Mouse (Mus musculus) forebrain, embryonic 11.5 days (tissue): Measurements from ENCODE around the gene Gap43. TPM values are rescaled to one million over a fixed set of nuclear protein-coding genes. Genes with fewer than 3 reads are reported as not detected.

Experiments used
- ATAC-seq: fragments of 200-750 bp; cut with Nextera tagmentation; replicated peaks from 2 replicates; pipeline ENCODE4 v1.8.0; 2017; ENCODE audit warnings: moderate TSS enrichment; ENCODE audit not compliant: low FRiP score
- DNase-seq: peaks from one replicate; pipeline ENCODE4 v3.0.0-alpha.2; 2017; ENCODE audit warnings: low spot score
- H3K27ac ChIP-seq: fragments of 300-500 bp; sonication (generic); 2 replicates; pipeline ENCODE4 v1.5.1; 2014; ENCODE audit warnings: low read depth, low read length
- H3K27me3 ChIP-seq: fragments of 300-500 bp; sonication (generic); 2 replicates; pipeline ENCODE4 v1.6.1; 2014; ENCODE audit warnings: mild to moderate bottlenecking, low read length, mixed read lengths; ENCODE audit not compliant: control insufficient read depth, insufficient read depth
- H3K36me3 ChIP-seq: fragments of 300-500 bp; sonication (generic); 2 replicates; pipeline ENCODE4 v1.6.1; 2014; ENCODE audit warnings: mild to moderate bottlenecking, low read length, moderate library complexity, mixed read lengths; ENCODE audit not compliant: control insufficient read depth, insufficient read depth
- H3K4me1 ChIP-seq: fragments of 300-500 bp; sonication (generic); replicated peaks from 2 replicates; pipeline ENCODE4 v1.6.1; 2014; ENCODE audit warnings: low read length, mixed read lengths; ENCODE audit not compliant: control insufficient read depth, insufficient read depth
- H3K4me2 ChIP-seq: fragments of 300-500 bp; sonication (generic); 2 replicates; pipeline ENCODE4 v1.6.1; 2014; ENCODE audit warnings: low read depth, mild to moderate bottlenecking, low read length, moderate library complexity, mixed read lengths; ENCODE audit not compliant: severe bottlenecking
- H3K4me3 ChIP-seq: fragments of 300-500 bp; sonication (generic); 2 replicates; pipeline ENCODE4 v1.5.1; 2014; ENCODE audit warnings: low read depth, low read length
- H3K9ac ChIP-seq: fragments of 300-500 bp; sonication (generic); 2 replicates; pipeline ENCODE4 v1.6.1; 2014; ENCODE audit warnings: low read length
- H3K9me3 ChIP-seq: fragments of 300-500 bp; sonication (generic); 2 replicates; pipeline ENCODE4 v1.6.1; 2016; ENCODE audit warnings: low read length, mixed read lengths; ENCODE audit not compliant: control insufficient read depth
- WGBS: fragments of 180-500 bp; shearing (Covaris S2); extraction: QIAGEN DNeasy Blood & Tissue Kit; methylation state at CpG from one replicate; pipeline ENCODE4 v1.1.7; 2014; 5-methylcytosine and 5-hydroxymethylcytosine counted together
- polyA plus RNA-seq: library from polyadenylated mRNA; unstranded; fragments of >200 nt; fragmentation: Nextera tagmentation; extraction: Ambion mirVana; gene quantifications from 2 replicates; pipeline ENCODE4 v1.2.1, GENCODE M21; 2014

Gap43 gene
- polyA plus RNA-seq, 1 experiment from 2014 or later, result 106 TPM

DNA sequence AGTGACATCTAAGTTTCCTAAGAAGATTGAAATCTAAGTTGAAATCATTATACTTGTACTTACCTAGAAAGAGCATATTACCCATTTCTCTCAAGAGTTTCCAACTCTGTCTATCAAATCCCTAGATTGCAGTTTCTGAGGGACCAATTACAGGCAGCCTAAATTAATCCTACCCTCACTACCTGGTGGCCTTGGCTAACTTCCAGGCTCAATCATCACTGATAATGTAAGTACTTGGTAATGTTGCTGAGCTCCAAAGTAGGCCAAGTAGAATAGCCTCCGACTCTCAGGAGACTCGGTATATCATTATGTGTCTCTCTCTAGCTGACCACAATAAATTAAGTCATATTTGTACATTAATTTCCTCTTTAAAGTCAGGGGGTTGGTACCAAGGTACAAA is 62.7 kb downstream of the Gap43 start:
- WGBS, result 84% methylated on average over 2 of the region's 2 CpGs
- DNase-seq, result no peak

DNA sequence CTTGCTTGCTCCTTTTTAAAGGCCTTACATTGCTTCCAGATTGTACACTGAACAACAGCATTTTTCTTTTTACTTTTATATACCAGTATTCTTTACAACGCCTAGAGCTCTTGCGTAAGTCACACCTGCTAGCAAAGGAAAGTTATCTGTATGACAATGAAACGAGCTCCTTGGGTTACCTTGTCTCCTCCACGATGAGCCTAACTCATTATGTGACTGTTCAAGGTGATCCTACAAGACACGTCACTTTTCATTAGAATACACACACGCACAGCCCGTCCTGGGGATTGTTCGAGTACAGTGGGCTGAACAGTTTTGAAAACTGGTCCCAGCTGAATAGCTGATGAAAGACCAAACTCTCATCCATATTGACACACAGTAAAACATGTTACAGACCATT is 63.2 kb downstream of the Gap43 start:
- H3K4me2 ChIP-seq, result no peak overlapping the region
- H3K4me1 ChIP-seq, result peaks cover 2% of the 10 kb centered on the region; the same call in 1 of the 2 replicates
- no peak overlapping the region for H3K9ac ChIP-seq
- WGBS, result 81% methylated on average over 8 of the region's 8 CpGs
- H3K9me3 ChIP-seq, result no peaks in the 10 kb centered on the region
- DNase-seq, result no peak
- no peak for ATAC-seq
- H3K4me3 ChIP-seq, result no peak overlapping the region
- no peaks in the 10 kb centered on the region for H3K27me3 ChIP-seq
- H3K36me3 ChIP-seq, result no peaks in the 10 kb centered on the region
- no peak overlapping the region for H3K27ac ChIP-seq

More for the DNA sequence above, 62.7 kb downstream of the Gap43 start:
- H3K27me3 ChIP-seq, result no peaks in the 10 kb centered on the region
- H3K4me3 ChIP-seq, result no peak overlapping the region
- no peak overlapping the region for H3K27ac ChIP-seq
- H3K9ac ChIP-seq, result no peak overlapping the region
- H3K9me3 ChIP-seq, result no peaks in the 10 kb centered on the region
- peaks cover 2% of the 10 kb centered on the region; the same call in 1 of the 2 replicates for H3K4me1 ChIP-seq
- H3K36me3 ChIP-seq, result no peaks in the 10 kb centered on the region
- no peak overlapping the region for H3K4me2 ChIP-seq
- ATAC-seq, result no peak

GRCm38 (mm10) chr16:42276216-42277141 is 64.0 kb downstream of the Gap43 start:
- Histone ChIP-seq H3K36me3 (no peaks in the 10 kb centered on the region), H3K27me3 (no peaks in the 10 kb centered on the region), H3K4me1 (peaks cover 2% of the 10 kb centered on the region; the same call in 1 of the 2 replicates), H3K27ac (no peak overlapping the region), H3K4me2 (no peak overlapping the region), H3K9me3 (no peaks in the 10 kb centered on the region), H3K4me3 (no peak overlapping the region), H3K9ac (no peak overlapping the region)
- WGBS, result 32% methylated on average over 15 of the region's 15 CpGs
- ATAC-seq (peak; percentile 76), DNase-seq (peak; percentile 87)

DNA sequence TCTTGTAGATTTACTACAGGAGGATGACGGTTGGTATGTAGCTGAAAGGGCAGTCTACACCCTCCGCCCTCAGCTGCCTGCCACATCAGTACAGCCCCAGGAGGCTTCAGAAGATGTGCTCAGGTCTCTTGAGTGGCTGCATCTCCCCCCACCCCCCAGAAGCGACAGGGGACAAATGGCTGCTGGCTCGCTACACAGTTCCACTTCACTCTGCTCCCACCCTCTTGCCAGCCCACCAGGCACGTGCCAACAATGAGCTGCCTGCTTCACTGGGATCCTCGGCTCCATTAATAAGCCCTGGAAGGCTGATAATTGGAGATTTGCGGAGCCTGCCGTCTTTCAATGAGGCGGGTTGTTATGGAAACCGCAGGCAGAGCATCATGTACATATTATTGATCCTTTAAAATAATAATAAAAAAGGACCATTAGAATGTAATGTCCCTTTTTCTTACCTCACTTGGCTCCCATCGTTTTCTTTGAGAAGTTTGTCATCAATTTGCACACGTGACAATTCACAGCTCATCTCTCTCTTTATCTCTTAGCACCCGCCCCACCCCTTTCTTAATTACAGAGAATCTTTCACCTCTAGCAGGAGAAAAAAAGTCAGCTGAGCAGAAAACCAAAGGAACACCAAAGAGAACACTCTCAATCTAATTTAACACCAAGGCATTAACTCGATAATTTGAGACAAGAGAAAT is 64.8 kb downstream of the Gap43 start:
- no peaks in the 10 kb centered on the region for H3K36me3 ChIP-seq
- peak overlapping the region; percentile 5; the same call in 1 of the 2 replicates for H3K4me2 ChIP-seq
- H3K4me3 ChIP-seq, result no peak overlapping the region
- no peaks in the 10 kb centered on the region for H3K9me3 ChIP-seq
- ATAC-seq (peak; percentile 89), DNase-seq (peak; percentile 74)
- H3K27me3 ChIP-seq, result no peaks in the 10 kb centered on the region
- H3K4me1 ChIP-seq, result peaks cover 2% of the 10 kb centered on the region; the same call in 1 of the 2 replicates
- no peak overlapping the region; the same call in 1 of the 2 replicates for H3K9ac ChIP-seq
- 30% methylated on average over 14 of the region's 14 CpGs for WGBS
- H3K27ac ChIP-seq, result no peak overlapping the region; the same call in 1 of the 2 replicates

DNA sequence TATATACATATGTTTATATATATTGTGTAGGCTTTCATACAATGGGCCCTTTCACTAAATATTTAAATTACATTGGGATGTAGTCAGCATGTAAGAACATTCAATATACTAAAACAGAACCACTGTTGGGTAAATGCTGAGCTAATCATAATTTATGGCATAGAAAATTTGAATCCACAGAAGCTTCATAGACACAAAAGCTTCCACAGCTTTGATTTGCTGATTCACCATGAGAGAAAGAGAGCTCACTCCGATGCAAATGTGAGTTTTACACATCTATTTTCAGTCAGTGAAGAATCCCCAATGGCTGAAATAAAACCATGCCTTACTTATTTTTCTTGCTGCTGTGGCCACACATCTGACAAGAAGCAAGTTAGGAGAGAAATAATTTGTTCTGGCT is 69.2 kb downstream of the Gap43 start:
- no peak overlapping the region for H3K4me3 ChIP-seq
- WGBS, result 93% methylated on average over 1 of the region's 1 CpGs
- no peak overlapping the region for H3K27ac ChIP-seq
- H3K4me2 ChIP-seq, result no peak overlapping the region
- no peak for DNase-seq
- ATAC-seq, result no peak
- H3K27me3 ChIP-seq, result no peaks in the 10 kb centered on the region
- H3K9me3 ChIP-seq, result no peaks in the 10 kb centered on the region
- H3K4me1 ChIP-seq, result peaks cover 2% of the 10 kb centered on the region; the same call in 1 of the 2 replicates
- no peaks in the 10 kb centered on the region for H3K36me3 ChIP-seq
- no peak overlapping the region for H3K9ac ChIP-seq

DNA sequence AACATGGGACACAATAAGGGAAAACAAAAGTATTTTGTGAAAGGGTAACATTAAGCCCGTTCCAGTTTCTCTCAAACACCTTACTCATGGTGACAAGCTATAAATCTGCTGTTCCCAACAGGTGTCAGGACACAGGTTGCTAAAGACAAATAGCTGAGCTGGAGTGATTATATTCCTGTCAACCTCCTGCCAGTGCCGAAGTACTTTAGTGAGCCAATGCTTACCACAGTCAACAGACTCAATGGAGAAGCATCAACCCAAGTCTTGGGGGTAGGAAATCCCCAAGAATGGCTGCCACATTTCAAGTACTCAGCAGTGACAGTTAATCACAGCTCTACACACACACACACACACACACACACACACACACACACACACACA is 70.9 kb downstream of the Gap43 start:
- H3K27ac ChIP-seq, result no peak overlapping the region

GRCm38 (mm10) chr16:42268843-42269586 is 71.4 kb downstream of the Gap43 start:
- Histone ChIP-seq H3K4me2 (no peak overlapping the region), H3K4me3 (no peak overlapping the region), H3K36me3 (no peaks in the 10 kb centered on the region), H3K9me3 (no peaks in the 10 kb centered on the region), H3K27ac (no peak overlapping the region), H3K27me3 (no peaks in the 10 kb centered on the region), H3K4me1 (no peaks in the 10 kb centered on the region), H3K9ac (no peak overlapping the region)
- DNase-seq (peak; percentile 64), ATAC-seq (peak; percentile 84)
- WGBS, result 52% methylated on average over 2 of the region's 2 CpGs

More for the DNA sequence above, 70.9 kb downstream of the Gap43 start:
- no peaks in the 10 kb centered on the region for H3K36me3 ChIP-seq
- no peaks in the 10 kb centered on the region for H3K9me3 ChIP-seq
- DNase-seq, result no peak
- 65% methylated on average over 2 of the region's 2 CpGs for WGBS
- no peaks in the 10 kb centered on the region for H3K4me1 ChIP-seq
- no peaks in the 10 kb centered on the region for H3K27me3 ChIP-seq
- H3K9ac ChIP-seq, result no peak overlapping the region
- no peak overlapping the region for H3K4me2 ChIP-seq
- H3K4me3 ChIP-seq, result no peak overlapping the region
- peak; percentile 12; the same call in 1 of the 2 replicates for ATAC-seq

GRCm38 (mm10) chr16:42265185-42265584 is 75.3 kb downstream of the Gap43 start:
- Histone ChIP-seq H3K4me1 (no peaks in the 10 kb centered on the region), H3K4me3 (no peak overlapping the region), H3K9me3 (no peaks in the 10 kb centered on the region), H3K27ac (no peak overlapping the region), H3K4me2 (no peak overlapping the region), H3K36me3 (no peaks in the 10 kb centered on the region), H3K27me3 (no peaks in the 10 kb centered on the region), H3K9ac (no peak overlapping the region)
- no peak for DNase-seq
- 83% methylated on average over 3 of the region's 3 CpGs for WGBS
- no peak for ATAC-seq
